Mouse (Mus musculus) NIH3T3 (cell line): ENCODE measurements at regions not wholly inside any gene's neighbourhood (a gene's known extent, or its start where the extent isn't known, plus 50 kb on each side); places are given as distances from the start of the nearest gene placed in this dataset.

Experiments
- DNase-seq: peaks from one replicate; pipeline ENCODE4 v3.0.0-alpha.2; 2012; ENCODE audit warnings: low read depth

DNA sequence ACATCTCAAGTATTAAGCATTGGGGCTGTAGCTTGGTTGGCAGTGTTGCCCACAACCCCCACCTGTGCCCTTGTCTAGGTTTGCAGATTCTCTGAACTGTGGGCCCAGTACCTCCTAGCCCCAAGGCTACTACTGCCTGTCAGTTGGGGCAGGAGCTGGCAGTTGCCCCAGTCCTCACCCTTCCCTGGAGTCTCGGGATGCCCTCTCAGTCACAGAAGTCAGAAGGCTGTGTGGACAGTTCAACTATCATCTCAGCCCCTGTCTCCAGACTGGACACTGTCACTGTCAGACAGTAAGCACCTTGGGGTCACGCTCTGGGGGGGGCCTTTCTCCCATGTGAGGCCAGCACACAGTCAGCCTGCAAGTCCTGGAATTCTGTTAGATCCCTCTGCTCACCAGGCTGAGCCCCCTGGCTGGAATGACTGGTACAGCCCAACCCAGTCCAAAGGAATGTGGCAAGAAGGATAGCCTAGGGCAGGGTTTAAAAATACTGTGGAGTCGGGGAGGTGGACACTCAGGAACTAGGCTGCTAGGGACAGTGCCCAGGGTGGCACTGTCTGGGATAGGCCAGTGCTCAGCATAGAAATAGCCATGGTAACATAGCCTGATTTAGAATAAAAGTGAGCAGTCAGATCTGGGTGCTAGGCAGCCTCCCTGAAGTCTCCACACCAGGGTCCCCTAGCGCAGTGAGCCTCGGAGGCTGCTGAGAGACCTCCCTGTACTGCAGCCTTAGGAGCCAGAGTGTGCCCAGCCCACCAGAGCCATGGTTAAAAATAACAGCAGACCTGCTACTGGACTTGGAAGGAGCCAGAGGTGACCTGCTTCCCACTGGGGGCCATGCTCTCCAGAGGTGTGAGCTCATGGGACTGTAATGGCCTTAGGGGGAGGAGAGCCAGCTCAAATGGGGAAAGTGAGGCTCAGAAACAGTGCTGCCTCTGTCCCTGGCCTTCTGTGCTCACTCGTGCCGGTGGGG lies 83.1 kb upstream of the Ptpn1 start:
- no peak for DNase-seq

GRCm38 (mm10) chr2:167847281-167848077 lies 84.4 kb upstream of the Ptpn1 start:
- no peak for DNase-seq

DNA sequence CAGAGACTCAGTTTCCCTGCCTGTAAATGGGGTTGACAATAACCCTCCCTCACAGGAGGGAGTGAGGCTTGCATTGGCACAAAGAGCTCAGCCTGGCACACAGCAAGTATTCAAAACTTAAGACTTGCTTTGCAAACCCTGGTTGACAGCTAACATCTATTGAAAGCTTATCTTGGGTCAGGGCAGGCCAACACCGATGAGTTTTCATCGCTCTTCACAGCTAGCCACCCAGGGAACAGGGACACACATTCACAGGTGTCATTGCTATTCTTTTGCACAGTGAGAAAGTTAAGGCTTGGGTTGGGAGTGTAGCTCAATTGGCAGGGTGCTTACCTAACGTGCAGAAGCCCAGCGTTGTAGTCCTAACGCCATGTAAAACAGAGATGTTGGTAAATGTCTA lies 86.5 kb upstream of the Ptpn1 start:
- no peak for DNase-seq

DNA sequence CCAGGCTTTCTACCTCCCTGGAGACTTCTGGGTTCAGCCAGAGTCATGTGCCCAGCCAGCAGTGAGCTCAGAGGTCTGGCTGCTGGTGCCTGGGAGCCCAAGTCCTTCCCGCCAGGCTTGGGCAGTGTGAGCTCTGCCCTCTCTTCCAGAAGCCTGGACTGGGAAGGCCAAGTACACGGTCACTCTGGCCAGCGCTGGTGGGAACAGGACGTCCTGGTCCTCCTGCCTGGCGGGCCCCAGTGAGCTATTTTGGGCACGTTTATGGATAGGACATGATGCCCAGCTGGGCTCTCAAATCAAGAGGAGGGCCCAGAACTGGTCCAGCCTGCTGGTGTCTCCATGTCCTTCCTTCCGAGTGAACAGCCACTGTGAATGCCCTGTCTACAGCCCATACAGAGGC lies 87.3 kb upstream of the Ptpn1 start:
- no peak for DNase-seq

DNA sequence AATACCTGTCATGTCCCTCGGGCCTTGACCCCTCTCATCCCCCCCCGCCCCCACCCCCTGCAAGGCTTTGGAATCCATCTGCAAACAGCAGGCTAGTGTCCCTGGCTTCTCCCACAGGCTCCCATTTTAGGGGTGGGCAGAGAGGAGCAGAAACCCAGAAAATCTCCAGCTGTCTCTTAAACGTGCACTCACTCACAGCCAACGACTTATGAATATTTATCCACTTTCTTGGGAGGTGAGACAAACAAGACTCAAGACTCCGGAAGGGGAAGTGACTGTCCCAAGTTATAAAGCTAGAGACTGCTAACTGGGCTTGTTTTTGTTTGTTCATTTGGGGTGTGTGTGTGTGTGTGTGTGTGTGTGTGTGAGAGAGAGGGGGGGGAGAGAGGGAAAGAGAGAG lies 87.9 kb upstream of the Ptpn1 start:
- DNase-seq = no peak

GRCm38 (mm10) chr2:167842993-167843392 lies 88.9 kb upstream of the Ptpn1 start:
- no peak for DNase-seq

- no peak for DNase-seq
Observed at GRCm38 (mm10) chr2:167842473-167842872, 89.4 kb upstream of the Ptpn1 start.

DNA sequence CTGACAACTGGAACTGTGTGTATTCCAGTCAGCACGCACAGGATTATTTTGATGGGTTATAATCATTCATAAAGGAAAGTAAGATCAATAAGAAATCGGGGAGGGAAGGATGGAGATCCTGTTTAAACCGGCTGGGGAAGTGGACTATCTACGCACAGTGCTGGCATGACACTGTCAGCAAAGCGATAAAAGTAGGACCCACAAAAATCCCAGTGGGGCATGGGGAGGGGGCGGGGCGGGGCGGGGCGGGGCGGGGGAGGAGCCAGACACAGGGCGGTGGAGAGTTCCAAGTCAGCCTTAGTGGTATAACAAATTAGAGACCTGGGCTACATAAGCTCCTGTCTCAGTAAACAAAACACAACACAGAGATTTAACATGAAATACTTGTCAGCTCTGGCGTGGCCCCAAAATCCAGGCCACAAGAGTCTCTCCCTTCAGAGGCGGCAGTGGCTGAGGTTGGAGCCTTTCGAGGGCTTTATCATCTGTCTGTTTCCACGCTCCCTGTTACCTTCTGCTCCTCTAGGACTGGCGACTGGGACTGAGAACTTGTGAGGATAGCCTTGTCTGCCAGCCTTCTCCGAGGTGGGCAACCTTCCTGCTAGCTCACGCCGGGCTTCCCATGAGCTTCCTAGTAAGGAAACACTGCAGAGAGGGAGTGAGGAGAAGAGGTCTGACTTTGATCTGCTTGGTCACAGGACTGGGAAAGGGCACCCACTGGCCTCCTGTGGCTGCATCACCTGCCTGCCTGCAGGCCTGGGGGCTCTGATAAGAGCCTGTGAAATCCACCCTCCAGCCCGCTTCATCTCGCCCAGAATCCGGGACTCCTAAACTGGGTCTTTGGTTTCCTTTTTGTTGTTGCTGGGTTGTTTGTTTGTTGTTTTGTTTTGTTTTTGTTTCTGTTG lies 90.3 kb upstream of the Ptpn1 start:
- DNase-seq = no peak

- DNase-seq = no peak
Observed at GRCm38 (mm10) chr2:167840344-167840743, 91.5 kb upstream of the Ptpn1 start.

DNA sequence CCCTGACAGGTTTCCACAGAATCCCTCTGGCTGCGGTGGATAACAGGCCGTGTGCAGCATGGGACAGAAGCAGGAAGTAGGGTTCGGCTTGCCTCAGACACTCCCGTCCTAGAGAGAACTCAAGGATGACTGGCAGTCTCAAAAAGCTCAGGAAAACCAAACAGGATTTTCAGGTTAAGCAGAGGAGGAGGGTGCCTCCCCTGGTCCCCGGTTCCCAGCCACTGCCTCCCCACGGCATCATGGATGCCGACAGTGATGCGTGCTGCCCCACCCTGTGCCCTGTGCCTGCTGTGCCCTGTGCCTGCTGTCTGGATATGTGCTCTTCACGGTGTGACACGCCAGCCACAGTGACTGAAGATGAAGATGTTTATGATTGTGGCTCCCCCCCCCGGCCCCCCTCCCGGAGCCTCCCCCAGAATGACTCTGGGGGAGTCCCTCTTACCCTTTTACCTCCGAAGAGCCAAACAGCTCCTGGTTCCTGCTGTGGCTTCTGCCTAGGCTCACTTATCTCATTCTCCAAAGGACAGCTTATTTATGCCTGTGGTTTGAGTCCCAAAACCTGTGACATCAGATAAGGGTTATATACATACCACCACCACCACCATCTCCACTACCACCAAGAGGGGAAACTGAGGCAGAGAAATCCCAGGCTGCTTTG lies 92.4 kb upstream of the Ptpn1 start:
- DNase-seq = no peak

- DNase-seq = peak; percentile 33
Observed at GRCm38 (mm10) chr2:167837596-167837995, 94.3 kb upstream of the Ptpn1 start.

- DNase-seq = peak; percentile 45
Observed at GRCm38 (mm10) chr2:167836611-167837010, 95.2 kb upstream of the Ptpn1 start.

GRCm38 (mm10) chr2:167834605-167835004 lies 97.3 kb upstream of the Ptpn1 start:
- DNase-seq = peak; percentile 93

DNA sequence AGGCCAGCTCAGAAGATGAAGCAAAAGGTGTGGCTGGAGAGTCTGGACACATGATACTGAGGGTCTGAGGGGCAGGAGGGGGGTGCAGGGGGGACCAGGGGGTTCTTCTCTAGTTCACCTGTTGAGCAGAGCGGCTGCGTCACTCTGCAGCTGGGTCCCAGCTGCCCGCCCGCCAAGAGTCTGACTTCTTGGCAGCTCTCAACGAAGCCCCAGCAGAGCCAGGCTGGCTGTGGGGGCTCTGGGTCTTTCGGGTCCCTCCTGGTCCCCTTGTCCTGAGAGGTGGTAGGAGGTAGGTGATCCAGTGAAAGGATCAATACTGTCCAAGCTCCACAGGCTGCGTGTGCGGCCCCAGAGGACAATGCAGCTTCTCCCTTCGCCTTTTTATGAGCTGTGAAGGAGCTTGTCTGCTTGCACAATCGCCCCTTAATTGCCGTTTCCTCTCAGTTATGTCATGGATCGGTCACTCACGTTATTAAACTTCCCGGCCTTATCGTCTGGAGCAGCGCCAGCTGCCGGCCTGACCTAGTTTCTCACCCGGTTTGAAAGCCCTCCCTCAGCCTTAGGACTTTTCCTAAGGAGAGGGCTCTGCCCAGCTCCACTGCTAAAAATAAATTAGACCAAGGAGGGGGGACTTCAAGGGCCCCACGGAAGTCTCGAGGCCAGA lies 98.4 kb upstream of the Ptpn1 start:
- peak; percentile 93 for DNase-seq

GRCm38 (mm10) chr2:167831076-167832039 lies 100.5 kb upstream of the Ptpn1 start:
- DNase-seq = no peak

- DNase-seq = peak; percentile 56
Observed at GRCm38 (mm10) chr2:167828258-167828657, 103.6 kb upstream of the Ptpn1 start.

DNA sequence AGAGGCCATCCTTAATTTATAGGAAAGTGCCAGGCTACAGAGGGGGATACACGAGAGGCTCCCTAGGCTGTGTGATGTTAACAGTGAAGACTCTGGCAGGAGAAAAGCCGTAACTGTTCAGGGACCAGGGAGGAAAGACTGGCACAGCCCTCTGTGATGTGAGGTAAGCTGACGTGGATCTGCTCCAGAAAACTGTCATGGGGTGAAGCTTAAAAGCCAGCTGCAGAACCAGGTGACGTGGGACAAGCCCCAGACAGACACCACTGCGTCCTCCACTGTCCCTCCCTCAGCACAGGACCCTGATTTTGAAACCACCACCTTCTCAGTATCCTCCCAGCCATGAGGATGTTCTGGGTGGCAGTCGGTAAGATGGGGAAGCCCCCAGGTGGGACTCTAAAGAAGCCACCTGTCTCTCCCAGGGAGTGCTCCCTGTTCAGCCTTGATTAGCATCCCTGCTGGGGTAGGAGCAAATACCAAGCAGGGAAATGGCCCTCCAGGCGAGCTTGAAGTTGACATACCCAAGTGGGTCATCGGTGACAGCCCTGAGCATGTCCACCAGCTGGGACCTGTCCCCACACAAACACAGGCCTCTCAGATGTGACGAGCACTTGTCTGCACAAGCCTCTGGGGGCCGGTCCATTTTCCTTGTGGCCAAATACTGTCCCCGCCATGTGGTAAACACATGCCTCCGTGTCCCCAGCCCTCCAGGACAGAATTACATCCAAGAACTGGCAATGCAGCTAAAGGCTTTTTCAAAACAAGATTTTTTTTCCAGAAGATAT lies 104.7 kb upstream of the Ptpn1 start:
- no peak for DNase-seq

- DNase-seq = peak; percentile 88
Observed at GRCm38 (mm10) chr2:167823513-167823912, 108.3 kb upstream of the Ptpn1 start.

DNA sequence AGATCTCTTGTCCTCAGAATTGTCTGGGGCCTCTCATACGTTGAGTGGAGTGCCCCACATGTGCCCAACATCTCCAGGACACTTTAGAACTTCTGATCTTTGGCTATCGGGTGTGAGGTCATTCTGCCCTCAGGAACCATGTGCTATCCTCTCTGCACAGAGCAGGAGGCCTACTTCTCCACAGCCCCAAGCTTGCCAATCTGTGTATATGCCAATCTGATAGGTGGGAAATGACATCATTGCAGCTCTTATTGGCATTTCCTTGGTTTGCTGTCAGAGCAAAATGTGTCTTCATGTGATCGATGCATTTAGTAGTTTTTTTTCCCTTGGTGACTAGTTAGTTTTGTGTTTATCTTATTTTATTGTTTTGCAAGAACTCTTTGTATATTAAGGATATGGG lies 108.8 kb upstream of the Ptpn1 start:
- peak; percentile 80 for DNase-seq
